Mouse (Mus musculus) gastrocnemius, adult 8-10 months (tissue): ENCODE data around the gene Zbtb21. TPM values are rescaled to one million over a fixed set of nuclear protein-coding genes. Genes with fewer than 3 reads are reported as not detected.
"Not testable (repeated sequence)": the region's sequence is repeated elsewhere in the genome, so short reads cannot be mapped to it uniquely, and the experiment has no call there.

Source experiments
- DNase-seq, 2 experiments: peaks; one replicate each; pipeline ENCODE4 v3.0.0; 2022; ENCODE audit warnings: low spot score in 2 of 2
- total RNA-seq, 4 experiments: library from RNA; stranded (reverse); gene quantifications; 2 replicates each; pipeline ENCODE4 v1.2.4; 2022

The Zbtb21 gene
- 10 to 100 TPM in 1 of 4 experiments, 1 to 10 TPM in 3; 6.7 to 10.5 (median 7.5) TPM for total RNA-seq

DNA sequence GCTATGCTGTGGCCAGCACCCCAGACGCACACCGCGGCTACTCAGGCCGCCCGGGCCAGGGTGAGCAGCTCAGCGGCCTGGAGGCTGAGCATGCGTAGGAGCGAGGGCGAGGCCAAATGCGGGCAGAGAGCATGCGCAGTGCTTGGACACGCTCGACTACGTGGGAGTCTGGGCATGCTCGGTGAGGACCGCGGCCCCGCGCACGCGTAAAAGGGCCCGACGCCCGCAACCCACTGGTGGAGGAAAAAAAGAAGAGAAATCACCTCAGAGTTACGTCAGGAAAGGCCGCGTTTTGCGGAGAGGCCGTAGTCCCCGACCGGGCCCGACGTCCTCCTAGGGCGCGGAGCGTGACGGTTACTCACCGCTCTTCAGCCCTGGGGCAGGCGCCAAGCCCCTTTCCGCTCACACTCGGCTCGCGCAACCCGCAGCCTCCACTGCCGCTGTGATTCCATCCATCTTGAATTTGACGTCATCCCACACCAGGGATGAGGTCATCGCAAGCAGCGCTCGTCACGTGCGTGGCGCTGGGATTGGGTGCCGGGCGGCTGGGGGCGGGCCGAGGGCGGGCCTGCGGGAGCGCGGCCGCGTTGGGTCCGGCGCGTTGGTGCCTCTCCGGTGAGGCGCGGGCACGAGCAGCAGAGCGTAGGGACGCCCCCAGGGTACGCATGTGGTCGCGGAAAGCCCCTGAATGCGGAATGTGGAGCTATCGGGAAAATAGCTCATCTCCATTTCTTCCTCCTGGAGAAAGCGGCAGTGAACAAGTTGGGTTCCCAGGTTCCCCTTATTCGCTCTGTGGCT lies at the start of gene Zbtb21, which contains the start of gene C2cd2:
Gene Zbtb21, minus strand, starts transcription at position 472 of the 798 bp plus-strand sequence.
Gene C2cd2, minus strand, starts transcription at position 448 of the 798 bp plus-strand sequence.
- peak; percentile 94 to 95 for DNase-seq

DNA sequence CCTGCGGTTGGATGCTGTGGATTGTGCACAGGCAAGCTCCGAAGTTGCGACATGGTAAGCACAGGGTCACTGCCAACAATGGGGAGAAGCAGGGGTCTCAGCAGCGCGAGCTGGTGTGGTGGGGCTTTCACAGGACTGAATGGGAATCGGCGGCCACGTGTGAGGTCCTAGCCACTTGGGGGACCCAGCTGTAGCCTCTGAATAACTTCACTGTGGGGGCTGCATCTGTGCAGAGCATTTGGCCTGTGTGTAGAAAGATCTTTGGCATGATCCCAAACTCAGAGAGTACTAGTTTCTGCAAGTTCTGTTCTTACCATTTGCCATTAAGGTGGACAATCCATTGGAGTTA lies 34.9 kb upstream of the Zbtb21 start:
- not testable (repeated sequence) for DNase-seq

DNA sequence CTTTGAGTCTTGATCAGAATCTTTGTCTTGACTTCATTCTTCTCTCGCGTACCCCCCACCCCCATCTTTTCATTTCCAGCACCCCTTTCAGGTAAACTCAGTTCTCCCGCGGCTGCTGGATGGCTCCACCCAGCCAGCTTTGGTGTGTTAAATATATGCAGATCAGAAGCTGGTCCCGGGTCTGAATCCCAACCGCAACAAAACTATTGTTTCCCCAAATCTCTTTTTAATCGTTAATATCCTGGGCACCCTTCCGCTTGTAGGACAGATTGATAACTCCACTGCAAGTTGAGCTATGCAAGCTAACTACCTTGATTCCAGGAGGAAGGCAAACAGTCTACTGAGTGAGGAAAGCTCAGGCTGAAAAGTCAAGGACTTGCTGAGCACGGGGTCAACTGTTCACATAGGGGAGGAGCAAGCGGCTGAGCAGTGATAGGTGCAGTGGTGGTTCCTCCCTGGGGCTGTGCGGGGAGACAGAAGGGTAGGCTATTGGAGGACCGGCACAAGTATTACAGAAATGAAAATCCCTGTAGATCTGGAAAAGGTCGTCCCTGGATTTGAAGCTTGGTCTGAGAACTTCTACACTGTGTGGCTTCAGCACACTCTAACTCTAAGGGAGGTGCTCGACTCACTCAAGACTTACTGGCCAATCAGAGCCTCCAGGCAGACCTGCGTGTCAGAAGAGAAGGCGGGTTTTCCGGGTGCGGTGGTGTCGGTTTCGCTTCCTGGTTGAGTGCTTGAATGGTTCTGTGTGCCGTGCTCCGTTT lies 34.4 kb upstream of the Zbtb21 start, which contains the start of gene B230307C23Rik:
Gene B230307C23Rik, plus strand, starts transcription at position 700 of the 767 bp plus-strand sequence.
- DNase-seq = peak; percentile 65 to 72

DNA sequence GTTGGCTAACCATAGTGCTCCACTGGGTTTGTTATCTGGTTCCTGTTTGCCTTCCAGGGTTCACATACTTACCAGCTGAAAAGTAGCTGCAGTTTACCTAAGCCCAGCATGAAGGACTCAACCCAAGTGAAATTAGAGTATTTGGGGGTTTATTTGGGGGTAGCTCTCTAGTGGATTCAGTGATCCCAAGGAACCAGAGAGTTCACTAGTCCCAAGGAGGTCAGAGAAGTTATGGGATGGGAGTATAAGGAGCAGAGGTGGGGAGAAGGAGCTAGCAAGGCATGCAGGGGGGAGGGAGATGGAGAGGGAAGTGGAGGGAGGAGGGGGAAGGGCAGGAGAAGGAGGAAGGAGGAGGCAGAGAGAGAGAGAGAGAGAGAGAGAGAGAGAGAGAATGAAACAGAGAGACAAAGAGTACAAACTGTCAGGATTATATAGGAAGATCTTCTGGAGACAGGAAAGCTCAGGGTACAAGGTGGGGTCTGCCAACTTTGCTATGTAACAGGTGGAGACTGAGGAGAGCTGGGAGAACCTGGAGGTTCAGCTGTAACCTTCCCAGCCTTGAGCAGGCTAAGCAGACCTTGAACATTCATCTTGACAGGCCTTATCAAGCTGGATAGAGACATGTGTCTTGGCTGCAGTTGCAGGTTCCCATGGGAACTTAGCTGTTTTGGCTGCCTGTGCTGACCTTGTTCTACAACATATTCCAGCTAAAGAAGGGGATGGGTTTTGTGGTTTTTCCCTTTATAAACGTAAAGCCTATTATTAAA lies 33.6 kb upstream of the Zbtb21 start:
- DNase-seq = no peak

DNA sequence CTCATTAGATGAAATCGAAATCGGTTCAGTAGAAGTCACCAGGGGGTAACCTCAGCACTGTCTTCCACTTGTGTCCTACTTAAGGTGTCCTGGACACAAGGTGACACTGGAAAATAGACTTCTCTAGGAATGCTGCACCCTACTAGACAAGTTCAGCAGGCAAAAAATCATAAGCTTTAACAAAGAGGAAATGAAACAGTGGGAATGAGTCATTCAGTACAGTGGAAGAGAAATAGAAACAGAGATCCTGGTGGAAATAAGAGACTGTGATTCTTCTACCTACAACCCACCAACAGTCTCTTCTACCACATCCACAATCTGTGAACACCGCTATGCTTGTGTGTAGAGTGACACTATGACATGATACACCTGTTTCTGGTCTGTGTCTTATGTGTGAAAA lies 30.1 kb upstream of the Zbtb21 start:
- DNase-seq = not testable (repeated sequence)

DNA sequence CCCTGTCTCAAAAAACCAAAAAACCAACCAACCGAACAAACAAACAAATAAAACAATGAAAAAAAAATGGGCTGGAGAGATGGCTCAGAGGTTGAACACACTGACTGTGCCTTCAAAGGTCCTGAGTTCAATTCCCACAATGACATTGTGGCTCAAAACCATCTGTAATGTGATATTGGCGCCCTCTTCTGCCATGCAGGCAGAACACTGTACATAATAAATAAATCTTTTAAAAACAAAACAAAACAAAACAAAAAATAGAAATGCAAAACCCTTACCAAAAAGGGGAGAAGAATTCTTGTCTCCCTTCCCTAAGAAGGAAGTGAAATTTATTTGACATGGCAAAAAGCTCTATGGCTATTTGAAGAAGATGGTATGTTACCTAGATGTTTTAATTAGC lies 29.1 kb upstream of the Zbtb21 start:
- no peak for DNase-seq

DNA sequence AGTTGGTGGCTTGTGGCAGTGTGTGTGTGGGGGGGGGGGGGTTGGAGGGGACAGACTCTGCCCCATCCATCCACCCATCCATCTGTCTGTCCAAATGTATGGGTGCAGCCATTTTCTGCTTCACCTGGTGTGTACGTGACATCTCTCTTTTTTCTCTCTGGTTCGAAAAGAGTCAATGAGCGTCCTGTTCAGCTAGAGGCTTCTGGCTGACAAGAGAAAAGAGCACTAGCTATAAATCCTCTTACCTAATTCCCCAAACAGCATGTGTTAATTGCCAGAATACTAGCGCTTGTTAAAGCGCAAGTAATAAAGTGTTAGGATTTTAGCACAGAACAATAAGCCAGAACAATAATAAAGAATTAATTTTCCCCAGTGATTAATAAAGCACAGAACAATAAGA lies 22.2 kb upstream of the Zbtb21 start:
- DNase-seq = no peak

DNA sequence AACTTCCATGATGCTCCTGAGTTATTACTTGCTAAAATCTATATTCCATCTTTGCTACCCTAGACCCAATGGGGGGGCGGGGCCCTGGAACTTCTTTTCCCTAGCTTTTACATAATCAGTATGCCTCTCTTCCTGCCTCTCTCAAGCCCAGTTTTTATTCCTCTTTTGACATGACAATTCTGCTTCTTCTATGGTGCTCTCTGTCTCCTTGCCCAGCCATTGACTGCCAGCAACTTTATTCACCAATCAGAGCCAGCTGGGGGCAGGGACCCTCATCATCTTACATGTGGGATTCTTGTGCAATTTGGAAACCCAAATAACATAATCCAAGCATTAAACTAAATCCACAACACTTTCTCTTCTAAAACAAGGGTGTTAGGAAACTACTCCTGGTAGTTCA lies 18.9 kb upstream of the Zbtb21 start:
- DNase-seq = no peak

DNA sequence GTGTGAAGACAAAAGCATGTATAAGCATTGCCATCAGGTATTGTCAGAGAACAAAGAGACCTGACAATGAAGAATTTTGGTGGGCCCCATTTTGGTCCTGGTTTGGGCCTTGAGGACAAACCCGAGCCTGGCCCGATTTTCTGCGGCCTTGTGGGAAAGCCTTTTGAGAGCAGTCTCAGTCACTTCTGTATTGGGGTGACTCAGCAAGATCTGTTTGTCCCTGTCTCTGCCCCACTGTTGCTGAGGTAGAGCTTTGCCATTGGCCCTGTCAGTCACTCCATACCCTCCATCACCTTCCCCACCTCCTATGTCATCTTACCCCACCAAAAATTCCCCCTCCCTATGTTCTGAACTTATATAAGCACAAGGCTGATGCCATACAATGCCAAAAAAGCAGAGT lies 15.3 kb upstream of the Zbtb21 start:
- no peak for DNase-seq

DNA sequence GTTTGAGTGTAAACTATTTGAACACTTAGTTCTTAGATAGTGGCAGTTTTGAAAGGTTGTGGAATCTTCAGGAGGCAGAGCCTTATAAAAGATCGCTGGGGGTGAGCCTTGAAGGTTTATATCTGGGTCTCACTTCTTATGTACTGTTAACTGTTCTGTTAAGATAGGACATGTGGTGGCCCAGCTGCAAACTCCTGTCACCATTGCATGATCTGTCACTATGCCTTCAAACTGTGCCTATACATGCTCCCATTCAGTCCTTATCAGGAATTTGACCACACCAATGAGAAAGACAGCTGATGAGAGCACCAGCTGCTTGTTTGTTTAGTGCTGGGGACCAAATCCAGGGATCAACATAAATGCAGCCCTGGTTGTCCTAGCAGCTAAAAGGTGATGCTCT lies 14.9 kb upstream of the Zbtb21 start:
- no peak for DNase-seq

DNA sequence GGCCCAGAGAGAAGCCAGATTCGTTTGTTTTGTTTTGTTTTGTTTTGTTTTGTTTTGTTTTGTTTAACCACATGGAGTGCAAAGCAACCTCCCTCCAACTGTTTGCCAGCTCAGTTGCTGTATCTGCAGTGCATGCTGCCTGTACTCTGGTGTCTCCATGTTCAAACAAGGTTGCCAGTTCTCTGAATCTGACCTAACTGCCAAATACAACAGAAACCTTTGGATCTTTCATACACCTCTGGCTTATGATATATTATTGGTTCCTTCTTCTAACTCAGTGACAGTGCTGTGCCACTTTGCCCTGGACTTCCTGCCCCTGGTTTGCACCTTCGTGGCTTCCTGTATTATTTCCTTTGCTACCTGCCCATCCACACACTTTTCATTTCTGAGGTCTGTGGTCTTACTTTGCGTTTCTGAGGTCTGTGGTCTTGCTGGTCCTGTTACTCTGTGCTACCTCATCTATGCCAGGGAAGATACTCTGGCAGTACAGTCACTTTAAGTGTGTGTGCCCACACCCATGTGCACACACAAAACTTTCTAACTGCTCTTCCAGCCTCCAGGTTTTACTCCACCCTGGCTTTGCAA lies 1.6 kb upstream of the Zbtb21 start:
- no peak for DNase-seq

DNA sequence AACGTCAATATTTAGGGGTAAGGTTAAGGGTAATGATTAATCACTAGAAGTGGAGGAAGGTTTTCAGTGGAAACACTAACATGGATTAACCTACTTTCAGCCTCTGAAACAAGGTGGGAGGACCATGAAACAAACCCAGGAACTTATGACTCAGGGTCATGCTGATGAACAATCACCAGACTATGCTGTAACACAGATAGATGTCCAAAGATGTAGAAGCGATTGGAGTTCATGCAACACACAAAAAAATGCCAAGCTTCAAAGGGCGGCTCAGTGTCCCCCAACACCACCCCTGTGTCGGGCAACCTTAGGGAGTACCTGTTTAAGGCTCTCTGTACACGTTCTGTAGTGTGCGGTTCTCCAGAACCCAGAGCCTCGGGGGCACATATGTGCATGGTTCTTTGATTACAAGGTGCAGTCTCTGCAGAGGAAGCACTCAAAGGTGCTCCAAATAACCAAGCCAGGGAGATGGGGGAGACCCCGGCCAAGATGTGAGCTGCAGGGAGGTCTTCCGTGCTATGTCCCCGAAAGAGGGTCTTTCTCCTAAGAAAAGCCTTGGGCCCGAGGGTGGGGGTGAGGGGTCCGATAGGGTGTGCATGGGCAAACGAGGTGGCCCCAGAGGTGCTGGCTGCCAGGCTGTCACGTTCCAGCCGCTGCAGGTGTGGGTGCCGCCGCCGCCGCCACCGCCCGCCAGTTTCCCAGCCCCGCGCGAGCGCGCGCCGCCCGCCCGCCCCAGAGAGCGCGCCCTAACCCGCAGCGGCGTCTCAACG lies 856 bp downstream of the Zbtb21 start:
- DNase-seq = no peak

DNA sequence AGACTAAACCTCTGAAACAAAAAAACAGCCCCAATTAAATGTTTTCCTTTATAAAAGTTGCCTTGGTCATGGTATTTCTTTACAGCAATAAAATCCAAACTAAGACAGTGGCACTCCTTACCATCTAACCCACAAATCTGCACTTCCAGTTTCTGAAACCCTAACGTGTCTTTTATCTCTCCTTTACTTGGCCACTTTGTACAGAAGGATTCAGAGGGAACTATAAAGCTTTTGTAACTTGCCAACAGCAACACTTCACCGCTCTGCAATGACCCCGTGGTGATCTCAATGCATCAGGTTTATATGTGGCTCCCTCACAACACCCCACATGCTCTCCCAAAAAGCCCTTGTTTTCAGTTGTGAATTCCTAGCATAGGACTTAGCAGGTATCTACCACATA lies 2.1 kb downstream of the Zbtb21 start:
- DNase-seq = no peak

DNA sequence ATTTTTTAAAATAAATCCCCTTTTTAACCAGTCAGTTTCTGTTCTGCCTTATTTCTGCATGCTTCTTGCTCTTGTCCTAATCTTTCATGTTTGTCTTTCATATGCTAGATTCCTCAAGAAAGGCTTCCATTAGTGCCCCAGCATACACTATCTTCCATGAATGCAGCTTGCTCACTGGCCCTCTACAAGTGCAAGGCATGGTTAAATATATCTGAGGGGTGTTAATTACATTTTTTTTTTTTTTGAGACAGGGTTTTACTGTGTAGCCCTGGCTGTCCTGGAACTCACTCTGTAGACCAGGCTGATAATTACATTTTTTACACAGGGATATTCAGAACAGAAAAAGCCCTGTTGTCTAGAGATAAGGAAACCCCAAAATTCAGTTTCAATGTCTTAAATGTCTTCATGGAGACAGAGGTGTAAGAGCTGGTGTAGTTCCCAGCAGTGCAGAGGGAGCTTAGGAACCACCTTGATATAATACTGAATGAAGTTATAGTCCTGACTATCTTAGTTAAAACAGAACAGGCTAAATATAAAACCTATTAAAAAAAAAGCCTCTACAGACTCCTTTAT lies 3.9 kb downstream of the Zbtb21 start:
- DNase-seq = no peak

DNA sequence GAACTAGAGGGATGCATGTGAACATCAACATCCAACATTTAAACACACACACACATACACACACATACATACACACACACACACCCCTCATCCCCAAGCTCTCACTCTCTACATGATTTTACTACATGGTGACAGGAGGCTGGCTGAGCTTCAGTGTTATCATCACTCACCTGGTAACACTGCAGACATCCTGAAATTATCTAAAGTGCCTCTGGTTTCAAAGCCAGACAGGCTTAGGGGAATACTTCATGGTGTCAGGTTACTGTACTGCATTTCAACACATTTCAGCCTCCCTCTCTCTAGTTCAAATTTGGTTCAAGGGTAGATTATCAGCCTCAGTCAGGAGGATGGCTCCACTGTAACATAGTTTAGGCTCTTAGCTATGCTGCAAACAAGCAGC lies 4.8 kb downstream of the Zbtb21 start:
- DNase-seq = no peak

DNA sequence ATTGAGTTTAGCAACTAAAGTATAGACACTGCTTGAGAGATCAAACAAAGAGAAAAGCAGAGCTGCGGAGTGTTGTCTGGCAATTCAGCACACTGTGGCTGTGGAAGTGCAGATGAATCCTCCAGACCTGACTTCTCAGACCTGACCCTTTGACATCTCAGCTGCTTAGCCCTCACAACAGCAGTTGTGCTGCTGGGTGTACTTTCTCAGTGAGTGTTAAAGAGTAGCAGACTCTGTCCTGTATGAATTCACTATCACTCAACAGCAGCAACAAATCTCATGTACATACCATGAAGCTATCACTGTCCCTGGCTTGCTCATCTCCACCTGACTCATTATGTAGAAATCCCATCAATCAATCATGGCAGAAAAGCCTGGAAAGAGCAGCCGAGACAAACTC lies 6.4 kb downstream of the Zbtb21 start:
- no peak for DNase-seq

DNA sequence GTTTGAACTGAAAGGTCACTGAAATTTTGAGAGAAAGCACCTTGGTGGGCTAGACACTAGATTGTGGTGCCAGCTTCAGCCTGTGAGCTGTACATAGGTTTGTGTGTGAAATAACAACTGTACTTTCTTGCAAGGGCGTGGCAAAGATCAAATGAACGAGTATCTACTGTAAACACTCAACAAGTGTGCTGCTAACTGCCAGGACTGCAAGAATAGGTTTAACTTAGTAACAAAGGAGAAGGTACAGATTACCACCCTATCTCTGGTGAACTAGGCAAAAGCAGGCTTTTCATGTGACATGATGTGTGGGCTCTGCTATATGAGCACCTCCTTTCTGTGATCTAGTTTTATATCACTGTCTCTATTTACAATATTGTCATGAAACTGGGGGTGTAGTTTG lies 9.1 kb downstream of the Zbtb21 start:
- DNase-seq = no peak

DNA sequence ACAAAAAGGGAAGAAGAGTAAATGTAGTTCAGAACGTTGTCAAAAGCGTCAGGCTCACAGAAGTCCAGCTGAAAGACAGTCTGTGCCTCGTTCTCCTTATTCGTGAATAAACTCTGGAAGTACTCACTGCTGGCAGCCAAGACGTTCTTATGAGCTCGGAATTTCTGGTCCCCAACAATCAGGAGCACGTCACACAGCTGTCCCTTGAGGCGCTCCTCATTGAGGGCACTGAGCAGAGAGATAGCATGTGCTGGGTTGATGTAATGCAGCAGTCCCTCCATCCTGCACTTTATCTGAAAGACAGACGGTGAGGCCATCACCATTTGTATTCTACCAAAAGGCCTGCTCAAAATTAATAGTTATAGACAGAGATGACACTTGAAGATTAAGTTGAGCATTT lies 9.6 kb downstream of the Zbtb21 start:
- no peak for DNase-seq

DNA sequence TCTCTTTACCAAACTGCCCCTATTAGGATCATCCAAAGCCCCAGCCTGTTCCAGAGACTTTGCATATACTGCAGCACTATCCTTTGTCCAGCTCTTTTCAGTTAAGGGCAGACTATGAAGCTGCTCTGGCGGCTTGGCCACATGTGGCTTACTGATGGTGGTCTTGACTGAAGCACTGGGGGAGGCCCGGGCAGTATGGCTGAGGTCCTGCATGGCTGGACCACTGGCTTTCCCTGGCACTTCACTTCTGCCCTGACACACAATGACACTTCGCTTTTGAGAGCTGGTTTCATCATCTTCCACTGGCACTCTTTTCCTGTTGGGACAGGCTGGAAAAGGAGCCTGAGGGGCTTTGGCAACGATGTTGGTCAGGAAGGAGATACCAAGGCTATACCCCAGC lies 10.1 kb downstream of the Zbtb21 start:
- no peak for DNase-seq

DNA sequence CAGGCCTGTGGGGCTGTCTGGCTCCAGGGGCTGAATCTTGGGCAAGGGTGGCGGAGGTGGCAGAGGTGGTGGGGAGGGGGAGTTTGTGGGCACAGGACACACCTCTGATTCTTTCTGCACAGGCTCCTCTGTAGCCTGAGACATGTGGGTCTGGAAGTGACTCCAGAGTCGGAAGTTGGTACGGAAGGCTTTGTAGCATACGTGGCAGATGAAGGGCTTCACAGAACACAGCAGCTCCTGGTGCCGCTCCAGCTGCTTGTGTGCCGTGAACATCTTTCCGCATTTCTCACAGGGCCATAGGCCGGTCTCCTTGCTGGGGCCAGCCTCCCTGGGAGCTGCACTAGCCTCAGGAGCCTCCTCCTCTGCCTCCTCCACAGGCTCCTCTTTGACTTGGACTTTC lies 12.4 kb downstream of the Zbtb21 start:
- DNase-seq = no peak
